Mouse (Mus musculus): ENCODE data around the gene Crtac1.

- TF ChIP-seq CTCF (IDR thresholded peaks at IDR 0.05; ENCODE audit: borderline replicate concordance, insufficient read depth, low read length) (no peak), POLR2A (IDR thresholded peaks at IDR 0.05; ENCODE audit: low read depth, low read length) (no peak)
These were observed 116.4 kb downstream of the Crtac1 start for GRCm38 (mm10) chr19:42315070-42315679.

Measured in embryonic fibroblast, embryonic 13.5 days (primary cell).